Mouse (Mus musculus) midbrain, embryonic 11.5 days (tissue): ENCODE data around the gene Igf1r. TPM values are rescaled to one million over a fixed set of nuclear protein-coding genes. Genes with fewer than 3 reads are reported as not detected.

Experiments
- ATAC-seq: fragments of 200-750 bp; cut with Nextera tagmentation; 2 replicates; pipeline ENCODE4 v1.8.0; 2017; ENCODE audit warnings: moderate TSS enrichment, moderate library complexity; ENCODE audit not compliant: low FRiP score
- DNase-seq: peaks from one replicate; pipeline ENCODE4 v3.0.0; 2015; ENCODE audit warnings: low spot score; ENCODE audit errors: missing footprints
- H3K27ac ChIP-seq: fragments of 300-500 bp; sonication (generic); 2 replicates; pipeline ENCODE4 v1.5.1; 2014; ENCODE audit warnings: low read depth, low read length
- H3K27me3 ChIP-seq: fragments of 300-500 bp; sonication (generic); 2 replicates; pipeline ENCODE4 v1.6.1; 2014; ENCODE audit warnings: mild to moderate bottlenecking, low read length, moderate library complexity, mixed read lengths; ENCODE audit not compliant: control insufficient read depth, insufficient read depth
- H3K36me3 ChIP-seq: fragments of 300-500 bp; sonication (generic); 2 replicates; pipeline ENCODE4 v1.6.1; 2014; ENCODE audit warnings: mild to moderate bottlenecking, low read length, moderate library complexity, mixed read lengths; ENCODE audit not compliant: control insufficient read depth, insufficient read depth
- H3K4me1 ChIP-seq: fragments of 300-500 bp; sonication (generic); 2 replicates; pipeline ENCODE4 v1.6.1; 2014; ENCODE audit warnings: low read length; ENCODE audit not compliant: control insufficient read depth, insufficient read depth
- H3K4me2 ChIP-seq: fragments of 300-500 bp; sonication (generic); 2 replicates; pipeline ENCODE4 v1.6.1; 2014; ENCODE audit warnings: mild to moderate bottlenecking, moderate library complexity
- H3K4me3 ChIP-seq: fragments of 300-500 bp; sonication (generic); 2 replicates; pipeline ENCODE4 v1.5.1; 2014; ENCODE audit warnings: low read depth, low read length
- H3K9ac ChIP-seq: fragments of 300-500 bp; sonication (generic); 2 replicates; pipeline ENCODE4 v1.6.1; 2014; ENCODE audit warnings: low read length
- H3K9me3 ChIP-seq: fragments of 300-500 bp; sonication (generic); 2 replicates; pipeline ENCODE4 v1.6.1; 2016; ENCODE audit warnings: low read length; ENCODE audit not compliant: control insufficient read depth
- WGBS: fragments of 180-500 bp; shearing (Covaris S2); extraction: QIAGEN DNeasy Blood & Tissue Kit; methylation state at CpG from one replicate; pipeline ENCODE4 v1.1.7; 2014; 5-methylcytosine and 5-hydroxymethylcytosine counted together
- polyA plus RNA-seq: library from polyadenylated mRNA; unstranded; fragments of >200 nt; fragmentation: Nextera tagmentation; extraction: Ambion mirVana; gene quantifications from 2 replicates; pipeline ENCODE4 v1.2.1, GENCODE M21; 2014

Igf1r gene
- polyA plus RNA-seq, 1 experiment from 2014 or later = 20.0 TPM

GRCm38 (mm10) chr7:67924215-67924614, 28.4 kb upstream of the Igf1r start:
- H3K4me3 ChIP-seq = no peak overlapping the region
- DNase-seq (no peak), ATAC-seq (no peak)
- H3K27ac ChIP-seq = no peak overlapping the region
- no peaks in the 10 kb centered on the region for H3K9me3 ChIP-seq
- H3K9ac ChIP-seq = no peak overlapping the region
- H3K4me1 ChIP-seq = no peaks in the 10 kb centered on the region
- H3K27me3 ChIP-seq = no peaks in the 10 kb centered on the region
- no peak overlapping the region for H3K4me2 ChIP-seq
- no peaks in the 10 kb centered on the region for H3K36me3 ChIP-seq
- 83% methylated on average over 2 of the region's 2 CpGs for WGBS

GRCm38 (mm10) chr7:67930132-67930531, 22.5 kb upstream of the Igf1r start:
- 81% methylated on average over 3 of the region's 3 CpGs for WGBS
- Histone ChIP-seq H3K4me1 (no peaks in the 10 kb centered on the region), H3K27ac (no peak overlapping the region), H3K4me2 (no peak overlapping the region), H3K9me3 (no peaks in the 10 kb centered on the region), H3K4me3 (no peak overlapping the region), H3K36me3 (no peaks in the 10 kb centered on the region), H3K9ac (no peak overlapping the region), H3K27me3 (no peaks in the 10 kb centered on the region)
- no peak for DNase-seq
- no peak for ATAC-seq

- no peak overlapping the region for H3K27ac ChIP-seq
- H3K4me2 ChIP-seq = no peak overlapping the region
- H3K4me1 ChIP-seq = no peaks in the 10 kb centered on the region
- ATAC-seq (no peak), DNase-seq (no peak)
- no peaks in the 10 kb centered on the region for H3K9me3 ChIP-seq
- no peaks in the 10 kb centered on the region for H3K27me3 ChIP-seq
- no peaks in the 10 kb centered on the region for H3K36me3 ChIP-seq
- 79% methylated on average over 7 of the region's 7 CpGs for WGBS
- H3K9ac ChIP-seq = no peak overlapping the region
- no peak overlapping the region for H3K4me3 ChIP-seq
Measured at GRCm38 (mm10) chr7:67936801-67937200, 15.8 kb upstream of the Igf1r start.

- WGBS = 88% methylated on average over 9 of the region's 9 CpGs
- H3K4me2 ChIP-seq = no peak overlapping the region
- H3K9me3 ChIP-seq = no peaks in the 10 kb centered on the region
- no peaks in the 10 kb centered on the region for H3K36me3 ChIP-seq
- no peak for DNase-seq
- no peaks in the 10 kb centered on the region for H3K4me1 ChIP-seq
- no peaks in the 10 kb centered on the region for H3K27me3 ChIP-seq
- no peak overlapping the region for H3K27ac ChIP-seq
- ATAC-seq = no peak
- H3K4me3 ChIP-seq = no peak overlapping the region
- H3K9ac ChIP-seq = no peak overlapping the region
Measured at GRCm38 (mm10) chr7:67943805-67944204, 8.8 kb upstream of the Igf1r start.

GRCm38 (mm10) chr7:67946901-67947300, 5.7 kb upstream of the Igf1r start:
- DNase-seq (no peak), ATAC-seq (no peak)
- no peak overlapping the region for H3K9ac ChIP-seq
- H3K4me1 ChIP-seq = no peaks in the 10 kb centered on the region
- no peak overlapping the region for H3K27ac ChIP-seq
- WGBS = 82% methylated on average over 1 of the region's 1 CpGs
- H3K4me2 ChIP-seq = no peak overlapping the region
- H3K4me3 ChIP-seq = no peak overlapping the region
- H3K27me3 ChIP-seq = no peaks in the 10 kb centered on the region
- H3K36me3 ChIP-seq = no peaks in the 10 kb centered on the region
- H3K9me3 ChIP-seq = no peaks in the 10 kb centered on the region

- Histone ChIP-seq H3K9ac (peak overlapping the region; percentile 96), H3K4me3 (peak overlapping the region; percentile 94), H3K4me1 (peaks cover 7% of the 10 kb centered on the region), H3K36me3 (no peaks in the 10 kb centered on the region), H3K27me3 (no peaks in the 10 kb centered on the region), H3K27ac (peak overlapping the region; percentile 99), H3K4me2 (peak overlapping the region; percentile 99), H3K9me3 (no peaks in the 10 kb centered on the region)
- WGBS = under 1% methylated on average over 24 of the region's 24 CpGs
- no peak; the same call in 1 of the 2 replicates for ATAC-seq
- DNase-seq = peak; percentile 89
Measured at GRCm38 (mm10) chr7:67950346-67950814, 2.2 kb upstream of the Igf1r start.

GRCm38 (mm10) chr7:67950815-67951531, 1.7 kb upstream of the Igf1r start:
- ATAC-seq (peak; percentile 79), DNase-seq (peak; percentile 99)
- Histone ChIP-seq H3K9ac (peak overlapping the region; percentile 96), H3K36me3 (no peaks in the 10 kb centered on the region), H3K27ac (peak overlapping the region; percentile 99), H3K4me1 (peaks cover 10% of the 10 kb centered on the region), H3K4me3 (peak overlapping the region; percentile 94), H3K4me2 (peak overlapping the region; percentile 99), H3K27me3 (no peaks in the 10 kb centered on the region), H3K9me3 (no peaks in the 10 kb centered on the region)
- WGBS = under 1% methylated on average over 54 of the region's 71 CpGs

GRCm38 (mm10) chr7:67951532-67952035, 1.0 kb upstream of the Igf1r start:
- peak; percentile 82 for ATAC-seq
- peak overlapping the region; percentile 94 for H3K4me3 ChIP-seq
- under 1% methylated on average over 50 of the region's 73 CpGs for WGBS

GRCm38 (mm10) chr7:67952036-67952681, 468 bp upstream of the Igf1r start:
- ATAC-seq (peak; percentile 59), DNase-seq (peak; percentile 97)
- H3K27ac ChIP-seq = peak overlapping the region; percentile 99
- H3K9ac ChIP-seq = peak overlapping the region; percentile 96
- under 1% methylated on average over 84 of the region's 91 CpGs for WGBS
- H3K4me2 ChIP-seq = peak overlapping the region; percentile 99
- H3K4me1 ChIP-seq = peaks cover 10% of the 10 kb centered on the region
- no peaks in the 10 kb centered on the region for H3K36me3 ChIP-seq
- H3K4me3 ChIP-seq = peak overlapping the region; percentile 94
- no peaks in the 10 kb centered on the region for H3K9me3 ChIP-seq
- no peaks in the 10 kb centered on the region for H3K27me3 ChIP-seq

More at GRCm38 (mm10) chr7:67951532-67952035, 1.0 kb upstream of the Igf1r start:
- Histone ChIP-seq H3K27ac (peak overlapping the region; percentile 99), H3K9me3 (no peaks in the 10 kb centered on the region), H3K27me3 (no peaks in the 10 kb centered on the region), H3K9ac (peak overlapping the region; percentile 96), H3K4me1 (peaks cover 10% of the 10 kb centered on the region), H3K4me2 (peak overlapping the region; percentile 99), H3K36me3 (no peaks in the 10 kb centered on the region)
- peak; percentile 100 for DNase-seq
